Mouse (Mus musculus): Measurements from ENCODE around the gene Babam2.

Babam2 gene

DNA sequence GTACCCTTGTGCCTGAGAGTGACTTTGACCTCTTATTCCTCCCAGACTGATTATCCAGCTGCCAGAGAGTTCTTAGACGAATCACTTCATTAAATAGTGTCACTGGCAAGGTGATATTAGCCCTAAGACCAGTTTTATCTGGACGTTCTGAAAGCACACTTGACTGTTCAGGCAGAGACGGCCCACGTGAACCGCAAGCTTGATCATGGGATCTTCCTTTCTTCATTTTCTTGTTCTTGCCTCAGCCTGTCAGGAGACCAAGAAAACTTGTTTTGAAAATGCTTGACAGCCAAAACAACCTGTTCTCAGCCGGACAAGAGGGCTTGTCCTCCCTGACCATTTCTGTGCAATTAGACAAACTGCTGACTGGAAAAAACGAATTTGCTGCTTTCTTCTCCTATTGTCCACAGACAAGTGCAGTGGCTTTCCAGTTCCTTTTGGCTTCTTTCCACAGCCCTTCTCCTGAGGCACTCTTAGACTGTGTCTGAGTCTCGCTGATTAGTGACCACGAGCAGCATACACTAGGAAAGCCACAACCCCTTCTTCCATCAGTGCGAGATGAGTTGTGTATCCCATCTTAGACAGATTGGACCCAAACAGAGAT is 372.2 kb downstream of the Babam2 start:
- in situ Hi-C loops (cut with MboI, MseI): loop anchor here (10.0 kb wide), 1 partner anchor 1695 kb away; no protein-coding TSS in a partner anchor

DNA sequence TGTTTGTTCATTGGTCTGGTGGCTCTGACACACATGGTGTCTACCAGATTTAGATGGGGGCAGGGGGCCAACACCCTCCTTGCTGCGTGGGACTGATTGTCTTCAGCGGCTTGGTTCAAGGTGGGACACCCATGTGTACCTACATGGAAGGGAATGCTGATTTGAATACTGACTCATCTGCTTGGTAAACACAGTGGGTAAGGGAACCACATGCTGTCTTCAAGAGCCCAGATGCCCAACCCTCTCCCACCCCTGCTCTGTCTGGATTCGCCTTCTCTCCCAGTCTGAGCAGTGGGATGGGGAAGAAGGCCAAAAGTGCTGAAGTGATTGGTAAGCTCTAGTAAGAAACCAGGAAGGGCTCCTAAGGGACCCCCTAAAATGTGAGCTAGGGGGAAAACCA is 373.3 kb downstream of the Babam2 start:
- in situ Hi-C loops (cut with MboI, MseI): loop anchor here (10.0 kb wide), 1 partner anchor 1696 kb away; no protein-coding TSS in a partner anchor

DNA sequence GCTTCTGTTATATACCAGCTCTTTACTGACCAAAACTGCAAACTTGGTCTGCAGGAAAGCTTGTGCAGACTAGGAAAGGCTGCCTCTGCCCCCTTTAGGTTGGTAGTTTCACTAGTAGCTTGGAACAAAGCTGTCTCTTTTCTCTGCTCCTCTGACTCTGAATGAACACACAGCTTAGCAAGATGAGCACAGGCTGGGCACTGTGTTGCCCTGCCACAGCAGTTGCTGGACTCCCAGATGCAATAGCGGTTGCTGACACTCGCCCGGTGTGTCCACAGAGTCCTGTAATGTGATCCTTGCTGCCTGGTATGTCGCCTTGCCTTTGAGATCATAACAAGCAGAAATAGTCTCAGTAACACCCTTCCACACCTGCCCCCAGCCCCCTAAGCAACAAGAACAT is 373.8 kb downstream of the Babam2 start:
- in situ Hi-C loops (cut with MboI, MseI): loop anchor here (10.0 kb wide), 1 partner anchor 1697 kb away; no protein-coding TSS in a partner anchor

DNA sequence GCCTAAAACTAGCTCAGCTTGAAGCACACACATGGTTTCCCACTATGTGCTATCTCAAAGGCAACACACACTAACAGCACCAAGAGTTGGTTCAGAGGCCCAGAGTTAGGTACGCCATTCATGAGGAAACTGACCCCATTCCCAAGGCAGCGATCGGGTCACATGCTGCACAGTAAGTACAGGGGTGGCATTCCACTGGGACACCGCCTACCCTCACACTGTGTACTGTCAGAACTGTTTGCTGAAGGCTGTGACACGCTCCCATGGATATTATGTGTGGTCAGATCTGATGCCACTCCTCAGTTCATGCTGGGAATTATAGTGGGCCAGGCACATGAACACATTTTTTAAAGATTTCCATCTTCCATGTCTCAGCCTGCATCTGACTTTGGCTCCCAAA is 374.3 kb downstream of the Babam2 start:
- in situ Hi-C loops (cut with MboI, MseI): loop anchor here (10.0 kb wide), 1 partner anchor 1697 kb away; no protein-coding TSS in a partner anchor

DNA sequence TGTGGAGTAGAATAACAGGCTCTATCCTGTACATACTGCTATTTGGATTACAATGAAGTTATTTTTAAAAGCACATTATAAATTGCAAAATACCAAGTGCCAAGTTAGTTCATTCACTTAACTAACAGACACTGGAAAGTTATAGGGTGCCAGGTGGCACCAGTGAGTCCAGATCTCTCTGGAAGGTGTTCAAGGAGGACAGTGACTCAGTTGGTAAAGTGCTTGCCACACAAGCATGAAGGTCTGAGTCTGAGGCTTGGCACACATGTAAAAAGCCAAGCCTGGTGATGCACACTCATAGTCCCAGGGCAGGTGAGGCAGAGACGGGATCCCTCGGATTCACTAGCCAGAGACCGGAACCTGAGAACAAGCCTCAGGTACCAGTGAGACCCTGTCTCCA is 375.4 kb downstream of the Babam2 start:
- in situ Hi-C loops (cut with MboI, MseI): loop anchor here (10.0 kb wide), 1 partner anchor 1698 kb away; no protein-coding TSS in a partner anchor

DNA sequence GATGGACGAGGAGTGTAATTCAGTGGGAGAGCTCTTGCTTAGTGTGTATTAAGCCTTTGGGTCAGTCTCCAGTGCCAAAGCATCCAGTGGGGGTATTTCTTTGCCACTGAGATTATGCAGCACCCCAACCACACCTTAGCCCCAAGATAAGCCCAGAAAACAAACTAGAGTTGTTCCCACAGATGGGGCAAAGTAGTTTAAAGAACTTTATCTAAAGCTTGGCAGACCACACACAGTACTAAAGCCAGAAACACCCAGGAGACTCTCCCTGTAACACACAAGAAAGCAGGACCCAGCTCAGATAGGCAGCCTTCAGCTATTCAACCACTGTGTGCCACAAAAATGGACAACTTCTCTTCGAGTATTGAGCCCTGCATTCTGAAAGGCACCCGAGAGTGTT is 376.6 kb downstream of the Babam2 start:
- in situ Hi-C loops (cut with MboI, MseI): loop anchor here (10.0 kb wide), 1 partner anchor 1699 kb away; no protein-coding TSS in a partner anchor

DNA sequence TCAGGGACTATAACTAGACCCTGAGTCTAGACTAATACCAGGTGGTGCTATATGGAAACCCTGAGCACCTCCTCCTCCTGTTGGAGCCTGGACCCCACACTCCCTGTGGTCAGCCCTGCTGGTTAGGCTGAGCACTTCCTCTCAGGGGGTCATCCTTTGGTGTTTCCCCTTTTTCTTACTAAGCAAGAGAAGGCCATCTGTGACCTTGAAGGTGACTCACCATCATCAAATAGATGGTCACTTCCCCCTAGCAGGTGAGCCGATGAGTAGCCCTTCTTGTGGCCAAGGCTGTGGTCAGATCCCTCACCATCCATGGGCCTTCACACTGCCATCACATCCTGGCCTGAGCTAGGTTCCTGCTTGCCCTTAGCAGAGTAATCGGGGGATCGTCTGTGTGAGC is 379.7 kb downstream of the Babam2 start:
- in situ Hi-C loops (cut with MboI, MseI): loop anchor here (10.0 kb wide), 1 partner anchor 1702 kb away; no protein-coding TSS in a partner anchor

DNA sequence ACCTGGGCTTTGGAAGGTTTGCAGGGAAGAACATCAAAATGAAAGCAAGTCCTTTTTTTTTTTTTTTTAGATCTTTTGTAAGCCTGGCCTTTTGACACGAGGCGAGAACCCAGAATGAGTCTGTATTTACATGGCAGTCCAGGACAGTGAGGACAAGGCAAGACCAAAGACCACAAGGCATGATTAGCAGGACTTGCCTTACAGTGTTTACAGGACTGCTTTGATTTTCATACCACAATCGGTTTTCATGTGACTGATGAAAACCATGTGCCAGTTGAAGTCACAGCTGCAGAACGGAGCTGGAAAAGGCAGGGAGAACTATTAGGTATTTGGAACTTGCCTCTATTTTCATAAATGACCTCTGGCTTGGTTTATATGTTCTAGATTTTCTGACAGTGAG is 381.5 kb downstream of the Babam2 start:
- in situ Hi-C loops (cut with MboI, MseI): loop anchor here (10.0 kb wide), 1 partner anchor 1704 kb away; no protein-coding TSS in a partner anchor

DNA sequence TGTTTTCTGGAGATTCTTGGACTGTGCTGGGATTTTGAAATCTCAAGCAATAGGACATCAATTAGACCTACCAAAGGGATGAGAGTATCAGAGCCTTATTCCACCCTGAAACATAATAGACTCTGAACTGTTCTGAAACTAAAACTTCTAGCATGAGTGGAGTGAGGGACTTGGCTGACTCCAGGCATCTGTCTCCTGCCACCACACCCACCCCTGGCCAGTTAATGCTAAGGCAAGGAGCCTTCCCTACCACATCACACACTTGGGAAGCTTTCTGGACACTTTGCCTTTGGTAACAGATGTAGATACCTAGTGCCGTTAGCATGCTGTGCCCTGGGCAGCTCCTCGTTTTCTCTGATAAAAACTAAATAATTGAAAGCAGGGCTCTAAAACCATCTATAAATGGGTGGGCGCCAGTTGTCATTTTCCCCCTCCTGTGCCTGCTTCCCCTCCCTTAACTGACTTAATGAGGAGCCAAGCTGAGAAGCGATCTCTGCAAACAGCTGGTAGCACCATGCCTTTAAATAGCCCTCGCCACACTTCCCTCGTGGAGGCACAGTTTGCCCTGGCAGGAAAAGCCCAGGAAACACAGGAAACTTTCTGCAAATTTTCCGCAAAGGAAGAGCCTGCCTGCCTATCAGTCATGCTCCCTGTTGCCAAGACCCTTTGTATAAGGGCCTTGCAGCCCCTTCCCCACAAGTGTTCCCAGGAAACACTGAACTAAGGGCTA is 383.2 kb downstream of the Babam2 start:
- in situ Hi-C loops (cut with MboI, MseI): no loop called here

DNA sequence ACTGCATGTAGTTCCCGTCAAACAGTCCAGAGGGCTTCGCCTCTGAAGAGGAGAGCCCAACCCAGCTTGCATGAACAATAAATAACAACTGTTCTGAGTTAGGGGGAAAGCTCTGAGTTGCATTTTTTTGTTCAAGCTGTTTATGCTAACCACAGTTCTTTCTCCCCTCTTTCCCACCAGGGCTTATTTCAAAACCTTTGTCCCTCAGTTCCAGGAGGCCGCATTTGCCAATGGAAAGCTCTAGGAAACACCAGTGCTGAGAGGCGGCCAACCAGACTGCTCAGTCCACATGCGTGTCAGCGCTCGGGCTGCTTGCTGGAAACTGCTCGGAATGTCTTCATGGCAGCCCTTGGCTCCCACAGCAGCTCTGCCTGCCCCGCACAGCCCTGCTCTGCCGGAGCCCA is 386.9 kb downstream of the Babam2 start:
- in situ Hi-C loops (cut with MboI, MseI): no loop called here

DNA sequence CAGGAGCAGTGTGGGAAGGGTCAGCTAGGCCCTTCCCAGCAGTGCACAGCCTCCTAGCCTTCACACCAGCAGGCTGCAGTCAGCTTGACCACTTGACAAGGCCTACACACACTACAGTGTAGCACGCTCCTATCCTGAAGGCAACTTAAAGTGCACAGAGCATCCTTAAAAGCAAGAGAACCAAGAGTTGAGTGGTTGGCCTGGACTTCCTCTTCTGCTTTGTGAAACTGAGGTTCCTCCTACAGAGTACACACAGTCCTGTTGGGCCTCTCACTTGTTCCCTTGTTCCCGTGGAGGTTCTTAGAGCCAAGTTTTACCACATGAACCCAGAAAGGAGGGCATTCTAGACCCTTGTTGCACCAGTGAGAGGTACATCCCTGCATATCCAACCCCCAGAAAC is 388.1 kb downstream of the Babam2 start:
- in situ Hi-C loops (cut with MboI, MseI): no loop called here

DNA sequence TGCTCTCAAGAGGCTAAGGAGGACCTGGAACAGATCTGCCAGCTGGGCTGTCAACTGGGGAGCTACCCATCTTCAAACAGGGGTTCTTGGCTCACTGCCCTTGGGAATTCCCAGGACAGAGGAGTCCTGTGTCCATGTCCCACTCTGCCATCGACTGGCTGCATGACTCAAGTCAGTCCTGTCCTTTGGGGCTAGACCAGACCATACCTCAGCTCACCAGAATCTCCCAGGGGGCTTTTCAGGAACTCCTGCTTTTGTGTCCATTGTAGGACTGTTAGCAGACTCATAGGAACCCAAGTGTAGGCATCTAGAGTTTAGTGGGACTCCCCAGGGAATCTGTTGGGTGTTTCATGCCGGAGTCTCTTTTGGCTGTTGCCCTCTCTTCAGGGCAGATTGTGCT is 388.5 kb downstream of the Babam2 start:
- in situ Hi-C loops (cut with MboI, MseI): no loop called here

DNA sequence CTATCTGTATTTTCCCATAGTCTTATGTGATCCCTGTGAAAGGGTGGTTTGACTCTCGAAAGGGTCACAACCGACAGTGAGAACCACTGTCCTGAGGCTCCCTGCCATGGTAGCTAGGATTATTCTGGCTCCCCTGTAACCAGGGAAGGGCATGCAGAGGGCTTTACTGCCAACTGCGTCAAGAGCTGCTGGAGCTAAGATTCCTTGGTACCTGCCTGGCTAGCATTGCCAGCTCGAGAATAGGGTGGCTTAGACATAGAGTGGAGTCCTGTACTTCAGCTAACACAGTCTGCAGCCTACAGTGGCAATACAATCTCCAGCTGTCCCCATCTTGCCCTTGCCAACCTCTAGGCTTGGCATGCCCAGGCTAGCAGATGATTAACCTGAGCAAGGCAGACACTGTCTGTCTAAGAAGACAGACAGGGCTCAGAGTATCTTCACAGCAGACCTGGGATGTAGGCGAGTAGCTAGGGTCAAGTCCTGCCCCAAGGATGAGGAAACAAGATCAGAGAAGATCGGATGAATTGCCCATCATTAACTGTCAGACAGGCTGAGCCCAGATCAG is 389.1 kb downstream of the Babam2 start:
- in situ Hi-C loops (cut with MboI, MseI): no loop called here

DNA sequence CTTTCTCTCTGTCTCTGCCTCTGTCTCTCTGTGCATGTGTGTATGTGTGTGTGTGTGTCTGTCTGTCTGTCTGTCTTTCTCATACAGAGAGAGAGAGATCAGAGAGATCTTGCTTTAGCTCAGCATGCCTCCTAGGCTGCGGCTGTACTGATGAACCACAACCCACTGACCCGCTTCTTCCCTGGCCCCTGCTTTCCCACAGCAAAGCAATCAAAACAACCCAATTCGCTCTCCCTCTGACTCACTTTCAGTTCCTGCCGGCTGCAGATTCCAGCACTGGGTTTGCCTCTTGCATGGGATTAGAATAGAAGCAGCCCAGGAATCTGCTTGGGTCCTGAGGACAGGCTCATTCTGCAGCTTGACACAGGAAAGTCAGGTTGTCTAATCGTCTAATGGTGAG is 392.0 kb downstream of the Babam2 start:
- in situ Hi-C loops (cut with MboI, MseI): no loop called here

DNA sequence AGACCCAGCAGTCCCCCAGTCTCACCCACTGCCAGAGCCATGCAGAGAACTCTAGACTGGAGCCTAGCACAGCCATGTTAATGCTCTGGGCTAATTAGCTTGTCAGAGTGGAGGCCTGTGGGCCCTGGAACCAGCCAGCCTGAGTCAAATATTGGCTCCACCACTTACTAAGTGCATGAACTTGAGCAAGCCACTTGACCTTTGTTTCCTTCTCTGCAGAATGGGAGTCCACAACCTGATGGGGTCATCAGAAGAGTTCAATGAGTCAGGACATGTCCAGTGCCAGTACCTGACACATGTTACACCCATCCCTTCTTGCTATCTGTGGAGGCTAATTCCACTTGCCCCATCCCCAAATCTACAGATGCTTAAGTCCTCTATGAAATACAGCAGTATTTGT is 394.8 kb downstream of the Babam2 start:
- in situ Hi-C loops (cut with MboI, MseI): loop anchor here (10.0 kb wide), 1 partner anchor 1347 kb away; no protein-coding TSS in a partner anchor

DNA sequence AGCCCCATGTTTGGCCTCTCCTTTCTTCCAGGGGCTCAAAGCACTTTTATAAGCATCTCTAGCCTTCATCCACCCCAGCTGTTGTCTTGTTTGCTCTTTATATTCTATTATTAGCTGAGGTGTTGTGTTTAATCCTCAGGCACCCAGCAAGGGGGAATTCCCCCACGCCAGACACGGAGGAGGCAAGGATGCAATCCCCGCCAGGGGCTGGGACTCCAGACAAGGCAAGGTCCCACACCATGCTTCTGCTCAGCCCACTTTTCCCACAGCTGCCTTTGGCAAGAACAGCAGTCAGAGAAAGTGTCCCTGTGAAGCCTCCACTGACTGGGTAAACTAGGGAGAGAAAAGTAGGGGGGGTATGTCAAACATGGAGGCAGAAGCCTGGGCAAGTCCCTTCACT is 401.2 kb downstream of the Babam2 start:
- in situ Hi-C loops (cut with MboI, MseI): loop anchor here (10.0 kb wide), 1 partner anchor 1354 kb away; no protein-coding TSS in a partner anchor

DNA sequence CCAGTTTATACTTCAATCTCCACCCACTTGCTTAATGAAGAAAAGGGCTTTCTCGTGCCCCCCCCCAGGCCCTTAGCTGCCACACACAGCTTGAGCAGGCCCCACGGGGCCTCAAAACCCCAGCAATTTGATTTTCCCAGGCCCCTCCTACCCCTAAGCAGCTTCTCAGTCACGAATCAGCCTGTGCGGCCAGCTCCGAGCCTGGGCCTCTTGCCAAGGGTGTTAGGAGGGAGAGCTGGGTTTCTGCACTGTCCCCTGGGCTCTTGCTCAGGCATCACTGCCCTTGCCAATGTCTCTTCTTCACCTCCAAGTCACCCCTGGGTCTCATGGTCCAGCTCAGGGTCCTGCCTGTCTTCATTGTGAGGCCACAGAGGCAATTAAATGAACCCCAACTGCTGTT is 405.0 kb downstream of the Babam2 start:
- in situ Hi-C loops (cut with MboI, MseI): no loop called here

DNA sequence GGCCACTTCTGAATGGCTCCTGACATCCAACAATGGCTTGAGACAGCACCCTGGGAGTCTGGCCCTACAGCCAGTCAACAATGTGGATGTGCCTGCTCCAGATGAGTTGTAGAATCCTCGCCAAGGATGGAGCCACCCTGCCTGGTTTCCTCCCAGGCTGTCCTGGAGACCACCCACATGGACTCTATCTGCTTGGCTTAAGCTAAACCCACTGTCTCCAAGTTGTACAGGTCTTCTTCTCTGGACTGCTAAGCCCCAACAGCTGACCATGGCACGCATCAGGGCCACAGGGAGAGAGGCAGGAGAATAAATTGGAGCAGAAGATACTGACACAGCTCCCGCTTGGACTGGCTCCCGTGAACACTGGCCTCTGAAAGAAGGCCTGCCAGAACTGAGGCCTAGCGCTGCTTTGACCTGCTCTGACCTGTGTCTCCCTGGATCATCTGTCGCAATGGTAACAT is 405.5 kb downstream of the Babam2 start:
- in situ Hi-C loops (cut with MboI, MseI): no loop called here

DNA sequence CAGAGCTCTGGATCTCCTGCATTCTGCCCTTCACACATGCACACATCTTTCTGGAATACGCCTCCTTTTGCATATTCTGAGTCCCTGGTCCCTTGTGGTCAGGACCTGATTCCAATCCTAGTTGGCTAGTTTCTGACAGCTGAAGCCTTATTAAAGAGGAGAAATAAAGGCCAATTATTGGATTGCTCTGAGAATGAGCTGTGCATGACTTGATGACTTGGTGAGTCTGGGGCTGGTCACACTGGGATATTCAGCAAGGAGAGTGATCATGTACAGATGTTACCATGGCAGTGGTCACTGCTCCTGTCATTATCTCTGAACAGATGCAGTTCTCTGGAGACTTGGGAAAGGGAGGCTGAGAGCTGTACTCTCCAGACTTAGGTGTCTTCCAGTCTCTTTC is 406.1 kb downstream of the Babam2 start:
- in situ Hi-C loops (cut with MboI, MseI): no loop called here

DNA sequence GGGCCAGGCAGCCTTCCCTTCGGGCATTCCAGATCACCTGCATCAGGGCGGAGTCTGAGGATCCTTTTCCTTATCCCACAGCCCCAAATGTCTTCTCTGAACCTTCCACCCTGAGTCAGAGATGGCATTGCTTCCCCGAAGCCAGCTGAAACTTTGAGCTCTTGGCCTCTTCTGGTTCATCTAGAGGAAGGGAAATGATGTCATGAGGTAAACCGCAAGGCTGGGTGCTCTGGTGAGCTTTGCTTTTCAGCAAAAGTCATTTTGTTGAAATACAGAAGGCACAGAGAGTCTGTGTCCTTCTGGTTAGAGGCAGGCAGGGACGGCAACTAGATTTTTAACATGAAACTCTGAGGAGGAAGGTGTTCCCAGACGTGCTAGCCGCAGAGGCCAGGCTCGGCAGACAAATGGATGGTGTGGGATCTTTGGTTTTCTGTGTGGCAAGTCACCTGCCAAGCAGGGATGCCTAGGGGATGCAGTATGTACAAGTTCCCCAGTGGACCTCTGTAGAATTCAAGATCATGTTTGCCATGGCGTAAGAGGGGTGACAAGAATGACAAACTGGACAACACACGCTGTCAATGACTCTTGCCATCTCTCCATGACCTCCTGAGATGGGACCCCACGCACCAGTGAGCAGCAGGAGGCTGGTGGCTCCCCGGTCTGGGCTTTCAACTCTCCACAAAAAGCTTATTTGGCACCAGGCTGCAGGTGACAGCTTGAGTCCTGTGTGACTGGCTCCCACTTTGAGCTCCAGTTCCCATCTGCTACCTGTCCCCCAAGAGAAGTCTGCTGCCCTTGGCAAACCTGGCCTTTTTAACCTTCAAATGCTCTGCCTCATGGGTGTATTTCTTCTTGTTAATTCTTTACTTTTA is 406.9 kb downstream of the Babam2 start:
- in situ Hi-C loops (cut with MboI, MseI): no loop called here

DNA sequence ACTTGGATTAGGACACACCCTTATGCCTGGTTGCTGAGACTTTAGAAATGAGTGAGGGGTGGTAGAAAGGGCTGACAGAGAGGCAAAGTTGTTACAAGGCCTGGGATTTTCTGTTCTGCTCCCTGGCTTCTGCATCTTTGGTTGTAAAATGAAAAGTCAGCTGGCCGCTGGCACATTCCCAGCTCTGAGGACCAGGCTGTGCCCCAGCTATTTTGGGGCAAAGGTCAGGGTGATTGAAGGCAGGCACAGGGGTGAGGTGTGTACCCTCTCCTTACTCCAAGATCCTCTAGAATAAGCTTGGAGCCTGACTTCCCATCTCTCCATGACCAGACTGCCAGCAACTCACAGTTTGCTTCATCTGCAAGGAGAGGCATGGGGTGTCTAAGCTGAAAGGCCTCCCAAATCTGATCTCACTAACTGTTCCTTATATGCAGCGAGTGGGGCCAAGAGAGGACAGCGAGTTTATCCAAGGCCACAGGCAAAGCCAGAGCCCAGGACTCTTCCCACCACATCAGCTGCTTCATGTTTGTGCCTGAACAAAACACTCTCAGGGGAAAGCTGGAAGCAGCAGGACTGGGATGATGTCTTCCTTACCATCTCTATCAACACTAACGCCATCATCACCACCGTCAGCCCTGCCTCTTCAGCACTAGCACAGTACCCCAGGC is 409.1 kb downstream of the Babam2 start:
- in situ Hi-C loops (cut with MboI, MseI): no loop called here
